Mouse (Mus musculus) stomach, adult 2 months (tissue): Measurements from ENCODE around the gene Tmem251. TPM values are rescaled to one million over a fixed set of nuclear protein-coding genes. Genes with fewer than 3 reads are reported as not detected.

Source experiments
- polyA plus RNA-seq: library from polyadenylated mRNA; depleted of rRNA; stranded (reverse); fragments of >200 nt; gene quantifications from 2 replicates; pipeline ENCODE4 v1.2.3, GENCODE M21; 2012; rRNA removed

The Tmem251 gene
- 1.2 and 2.5 TPM in 2 replicates for polyA plus RNA-seq

GRCm38 (mm10) chr12:102743589-102744574 lies at the start of gene Tmem251, which contains the start of gene Moap1:
Tmem251 (plus strand) TSS chr12:102743762.
Moap1 (minus strand) TSS chr12:102743661.

GRCm38 (mm10) chr12:102704457-102705198 lies 38.9 kb upstream of the Tmem251 start, which contains the start of gene Itpk1:
Itpk1 (minus strand) TSS chr12:102704930.

GRCm38 (mm10) chr12:102757689-102758402 lies 14.3 kb downstream of the Tmem251 start, which contains the start of the genes Gm28051, Gon7 and Ubr7:
Gm28051 (minus strand) TSS chr12:102757765.
Gon7 (minus strand) TSS chr12:102757803.
Ubr7 (plus strand) TSS chr12:102757967.

GRCm38 (mm10) chr12:102758403-102758756 lies 14.8 kb downstream of the Tmem251 start, which contains the start of gene Gm20604:
Gm20604 (minus strand) TSS chr12:102758672.

Other genes starting within 250 kb of the Tmem251 start
- gene Chga, start 188.8 kb upstream of the Tmem251 start, polyA plus RNA-seq: 425 TPM in 2 replicates
- gene Itpk1, start 38.8 kb upstream of the Tmem251 start, polyA plus RNA-seq: 44.7 and 49.4 TPM in 2 replicates
- 0.22 and 0.43 TPM in 2 replicates for gene Moap1, start 101 bp upstream of the Tmem251 start, polyA plus RNA-seq
- gene Gm28051, start 14.0 kb downstream of the Tmem251 start, polyA plus RNA-seq: not detected in 2 replicates
- gene Gon7, start 14.0 kb downstream of the Tmem251 start, polyA plus RNA-seq: 4.6 and 5.5 TPM in 2 replicates
- 2.2 and 3.3 TPM in 2 replicates for gene Ubr7, start 14.2 kb downstream of the Tmem251 start, polyA plus RNA-seq
- gene Gm20604, start 14.9 kb downstream of the Tmem251 start, polyA plus RNA-seq: 0.14 and 0.18 TPM in 2 replicates
- gene Btbd7, start 134.7 kb downstream of the Tmem251 start, polyA plus RNA-seq: 2.6 and 3.3 TPM in 2 replicates
- gene Cox8c, start 155.6 kb downstream of the Tmem251 start, polyA plus RNA-seq: not detected in 2 replicates
- 0.09 and 1.6 TPM in 2 replicates for gene Unc79, start 205.1 kb downstream of the Tmem251 start, polyA plus RNA-seq